Mouse (Mus musculus): ENCODE results near the gene Gtf2h1. TPM values are rescaled to one million over a fixed set of nuclear protein-coding genes. Genes with fewer than 3 reads are reported as not detected.

Gtf2h1 gene
- total RNA-seq (2023), result 45.3 and 56.6 TPM in 2 replicates

DNA sequence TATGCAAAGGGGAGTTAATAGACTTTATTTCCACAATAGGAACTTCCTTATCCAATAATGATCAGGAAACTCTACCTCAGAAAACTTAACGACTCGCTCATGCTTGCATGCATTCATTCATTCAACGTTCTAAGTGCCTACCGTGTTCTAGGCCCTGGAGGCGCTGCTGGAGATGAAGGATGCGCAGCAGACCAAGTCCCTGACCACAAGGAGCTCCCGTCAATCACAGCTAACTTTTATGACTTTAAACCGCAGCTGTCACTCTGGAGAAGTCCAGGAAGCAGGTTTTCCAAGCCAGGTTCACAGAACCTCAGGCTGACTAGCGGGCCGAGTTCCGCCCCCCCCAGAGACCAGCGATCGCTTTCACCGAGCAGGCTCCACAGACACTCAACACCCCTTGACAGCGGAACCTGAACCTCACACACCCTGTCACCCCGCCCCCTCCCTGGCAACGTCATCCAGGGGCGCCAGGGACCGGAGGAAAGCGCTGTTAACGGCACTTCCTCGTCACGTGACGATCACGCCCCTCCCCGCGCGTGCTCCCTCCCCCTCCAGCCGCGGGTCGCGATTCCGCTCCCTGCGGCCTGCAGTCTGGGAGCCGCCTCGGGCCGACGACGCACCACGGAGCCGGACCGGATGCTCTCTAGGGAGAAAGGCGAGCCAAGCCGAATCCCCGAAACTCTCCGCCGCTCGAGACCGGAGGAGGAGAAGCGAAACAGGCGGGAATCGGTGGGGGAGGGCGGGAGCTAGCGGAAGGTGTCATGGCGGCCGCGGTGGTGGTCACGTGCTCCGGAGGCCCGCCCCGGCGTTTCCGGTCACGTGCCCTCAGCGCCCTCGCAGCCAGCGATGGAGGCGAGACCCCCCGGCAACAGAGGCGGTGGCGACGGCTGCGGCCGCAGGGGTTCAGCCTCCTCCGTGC, at the start of gene Gtf2h1, which contains the start of gene Hps5:
Gene Gtf2h1, plus strand, starts transcription at position 817 of the 919 bp plus-strand sequence.
Gene Hps5, minus strand, starts transcription at position 778 of the 919 bp plus-strand sequence.

GRCm38 (mm10) chr7:46751490-46751889, 44.4 kb upstream of the Gtf2h1 start, which contains the start of gene Saa2:
TSS of gene Saa2 (plus strand) at chr7:46751790.

GRCm38 (mm10) chr7:46840787-46841525, 45.1 kb downstream of the Gtf2h1 start, which contains the start of gene Ldha:
TSS of gene Ldha (plus strand) at chr7:46841475.

DNA sequence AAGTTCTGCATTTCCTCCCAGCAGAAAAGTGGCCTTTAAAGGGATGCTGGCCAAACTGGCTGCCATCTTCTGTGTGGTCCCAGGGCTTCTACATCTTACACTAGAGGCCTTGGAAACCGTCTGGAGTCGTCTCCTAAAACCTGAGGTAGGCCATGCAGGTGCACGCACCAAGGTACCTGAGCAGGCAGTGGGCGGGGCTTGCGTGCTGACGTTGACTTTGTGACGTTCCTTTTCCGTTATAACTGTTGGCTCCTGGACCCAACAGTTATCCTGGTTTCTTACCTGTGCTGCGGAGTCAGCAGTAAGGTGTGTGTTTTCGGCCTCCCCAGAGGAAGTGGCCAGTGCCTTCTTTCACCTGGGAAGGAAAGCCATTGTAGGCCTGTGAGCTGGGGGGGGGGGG, 65.1 kb downstream of the Gtf2h1 start, which contains the start of gene Ldhc:
Gene Ldhc, plus strand, starts transcription at position 208 of the 400 bp plus-strand sequence.

Other genes with a start within 250 kb of the Gtf2h1 start
- gene Sergef, start 156.3 kb upstream of the Gtf2h1 start, total RNA-seq (2023), result 5.6 and 9.3 TPM in 2 replicates
- not detected in 2 replicates for gene Tph1, start 123.6 kb upstream of the Gtf2h1 start, total RNA-seq (2023)
- 6.5 and 8.2 TPM in 2 replicates for gene Saal1, start 85.4 kb upstream of the Gtf2h1 start, total RNA-seq (2023)
- 0.69 and 1.4 TPM in 2 replicates for gene Saa3, start 80.4 kb upstream of the Gtf2h1 start, total RNA-seq (2023)
- gene Saa4, start 63.5 kb upstream of the Gtf2h1 start, total RNA-seq (2023), result not detected in 2 replicates
- gene Saa1, start 53.1 kb upstream of the Gtf2h1 start, total RNA-seq (2023), result not detected in 2 replicates
- not detected in 2 replicates for gene Saa2, start 44.3 kb upstream of the Gtf2h1 start, total RNA-seq (2023)
- gene Hps5, start within 50 bp of the Gtf2h1 start, total RNA-seq (2023), result 23.7 and 33.6 TPM in 2 replicates
- 389 and 441 TPM in 2 replicates for gene Ldha, start 45.4 kb downstream of the Gtf2h1 start, total RNA-seq (2023)
- gene Ldhc, start 65.1 kb downstream of the Gtf2h1 start, total RNA-seq (2023), result 0.60 and 0.75 TPM in 2 replicates
- gene Tsg101, start 123.9 kb downstream of the Gtf2h1 start, total RNA-seq (2023), result 50.5 and 59.4 TPM in 2 replicates
- gene Uevld, start 162.4 kb downstream of the Gtf2h1 start, total RNA-seq (2023), result 9.9 and 11.1 TPM in 2 replicates
- gene Gm9999, start 187.5 kb downstream of the Gtf2h1 start, total RNA-seq (2023), result not detected in 2 replicates
- 81.9 and 83.8 TPM in 2 replicates for gene Spty2d1, start 212.3 kb downstream of the Gtf2h1 start, total RNA-seq (2023)